Mouse (Mus musculus): ENCODE data around the gene Mcl1. TPM values are rescaled to one million over a fixed set of nuclear protein-coding genes. Genes with fewer than 3 reads are reported as not detected.
A peak's percentile ranks its signal among the peaks of the same experiment; 100 is the strongest.
"Not testable (repeated sequence)": the region's sequence is repeated elsewhere in the genome, so short reads cannot be mapped to it uniquely, and the experiment has no call there.

Gene Mcl1
- polyA plus RNA-seq, 1 experiment from 2014 or later, result 42.3 TPM

DNA sequence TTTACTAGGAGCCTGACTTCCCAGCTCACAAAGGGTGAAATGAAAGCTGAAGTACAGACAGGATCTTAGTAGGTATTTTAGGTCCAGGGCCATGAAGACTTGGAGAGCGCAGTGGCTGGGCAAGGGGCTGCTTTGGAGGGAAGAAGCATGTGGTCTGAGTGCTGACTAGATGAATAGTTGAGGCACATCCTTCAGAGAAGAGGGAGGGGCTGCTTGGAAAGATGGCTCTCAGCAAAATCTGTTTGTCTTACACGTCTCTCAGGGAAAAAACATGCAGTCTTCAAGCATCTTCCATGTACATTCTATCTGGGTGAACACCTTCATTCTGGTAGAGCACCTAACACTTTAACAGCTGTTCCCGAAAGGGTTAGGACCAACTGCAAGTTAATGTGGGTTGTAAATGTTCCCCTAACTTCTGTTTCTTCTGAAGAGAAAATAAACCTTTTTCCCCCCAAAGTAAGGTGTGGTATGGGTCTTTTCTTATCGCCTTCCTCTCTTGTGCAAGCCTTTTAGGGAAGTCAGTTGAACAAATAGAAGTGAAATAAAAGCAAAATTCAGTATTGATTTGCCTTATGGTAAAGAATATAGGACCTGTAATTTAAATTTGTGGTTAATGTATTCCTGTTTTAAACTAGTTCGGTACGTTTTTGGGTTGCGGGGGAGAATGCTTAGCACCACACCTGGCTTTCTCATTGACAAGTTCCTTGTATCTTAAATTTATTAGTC is 4.3 kb downstream of the Mcl1 start:
- ATAC-seq (ENCODE audit: low FRiP score, low read depth), result no peak
- H3K9me3 ChIP-seq, result no peaks in the 10 kb centered on the region
- H3K27me3 ChIP-seq, result no peaks in the 10 kb centered on the region
- 0 out of 2 replicates have a peak overlapping the region, but pooled peaks have one; percentile 0 for H3K9ac ChIP-seq
- peak overlapping the region; percentile 34 for H3K4me2 ChIP-seq (replicated peaks)
- H3K4me1 ChIP-seq, result peaks cover 69% of the 10 kb centered on the region
- H3K4me3 ChIP-seq, result 0 out of 2 replicates have a peak overlapping the region, but pooled peaks have one; percentile 9
- H3K27ac ChIP-seq, result no peak overlapping the region
- H3K36me3 ChIP-seq, result peaks cover 56% of the 10 kb centered on the region
- WGBS, result 80% methylated on average over 7 of the region's 7 CpGs

DNA sequence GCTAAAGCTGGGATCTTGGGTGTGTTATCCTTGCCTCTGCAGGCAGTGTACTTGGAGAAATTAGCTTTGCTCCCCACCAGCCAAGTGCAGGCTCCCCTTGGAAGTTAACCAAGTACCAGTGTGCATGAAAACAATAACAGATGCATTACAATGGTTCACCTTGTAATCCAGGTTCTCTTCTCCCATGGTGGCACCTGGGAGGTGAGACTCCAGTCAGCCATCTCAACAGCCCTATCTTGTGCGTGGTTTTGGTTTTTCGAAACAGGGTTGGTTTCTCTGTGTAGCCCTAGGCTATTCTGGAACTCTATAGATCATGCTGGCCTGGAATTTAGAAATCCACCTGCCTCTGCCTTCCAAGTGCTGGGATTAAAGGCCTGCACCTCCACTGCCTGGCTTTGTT is 4.9 kb downstream of the Mcl1 start:
- Histone ChIP-seq H3K36me3 (peaks cover 57% of the 10 kb centered on the region), H3K4me1 (peaks cover 75% of the 10 kb centered on the region), H3K27ac (no peak overlapping the region), H3K9me3 (no peaks in the 10 kb centered on the region), H3K27me3 (no peaks in the 10 kb centered on the region), H3K9ac (no peak overlapping the region), H3K4me3 (no peak overlapping the region), H3K4me2 (replicated peaks) (no peak overlapping the region; the same call in 1 of the 2 replicates)
- WGBS, result 75% methylated on average over 2 of the region's 2 CpGs
- no peak for ATAC-seq (ENCODE audit: low FRiP score, low read depth)

DNA sequence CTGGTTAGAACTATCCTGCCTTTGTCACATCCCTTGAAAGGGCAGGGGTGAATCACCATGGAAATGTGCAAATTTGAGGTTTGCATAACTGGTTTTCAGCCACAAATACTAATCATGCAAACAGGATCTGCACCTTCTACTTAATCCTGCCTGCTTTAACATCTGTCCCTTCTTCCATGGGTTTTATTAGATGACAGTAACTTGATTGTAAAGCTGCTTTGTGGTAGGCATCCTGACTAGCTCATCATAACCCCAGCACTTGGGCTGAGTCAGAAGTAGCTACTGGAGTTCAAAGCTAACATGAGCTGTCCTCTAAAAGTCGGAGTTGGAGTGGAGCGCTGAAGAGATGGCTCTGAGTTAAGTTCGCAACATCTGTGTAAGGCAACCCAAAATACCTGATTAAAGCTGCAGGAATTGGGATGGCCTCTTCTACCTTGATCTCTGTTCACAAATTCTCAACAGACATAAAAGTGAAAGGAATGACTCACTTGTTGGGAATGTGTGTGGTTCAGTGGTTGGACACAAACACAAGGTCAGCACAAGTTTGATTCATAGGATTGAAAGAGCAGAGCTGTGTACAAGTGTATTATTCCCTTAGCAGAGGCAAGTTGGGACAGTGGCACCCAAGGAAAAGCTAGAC is 5.5 kb downstream of the Mcl1 start:
- no peaks in the 10 kb centered on the region for H3K9me3 ChIP-seq
- no peak overlapping the region for H3K4me2 ChIP-seq (replicated peaks)
- peaks cover 75% of the 10 kb centered on the region for H3K4me1 ChIP-seq
- H3K9ac ChIP-seq, result no peak overlapping the region
- peaks cover 63% of the 10 kb centered on the region for H3K36me3 ChIP-seq
- H3K4me3 ChIP-seq, result no peak overlapping the region
- H3K27me3 ChIP-seq, result no peaks in the 10 kb centered on the region
- H3K27ac ChIP-seq, result no peak overlapping the region
- 94% methylated on average over 3 of the region's 3 CpGs for WGBS
- no peak for ATAC-seq (ENCODE audit: low FRiP score, low read depth)

DNA sequence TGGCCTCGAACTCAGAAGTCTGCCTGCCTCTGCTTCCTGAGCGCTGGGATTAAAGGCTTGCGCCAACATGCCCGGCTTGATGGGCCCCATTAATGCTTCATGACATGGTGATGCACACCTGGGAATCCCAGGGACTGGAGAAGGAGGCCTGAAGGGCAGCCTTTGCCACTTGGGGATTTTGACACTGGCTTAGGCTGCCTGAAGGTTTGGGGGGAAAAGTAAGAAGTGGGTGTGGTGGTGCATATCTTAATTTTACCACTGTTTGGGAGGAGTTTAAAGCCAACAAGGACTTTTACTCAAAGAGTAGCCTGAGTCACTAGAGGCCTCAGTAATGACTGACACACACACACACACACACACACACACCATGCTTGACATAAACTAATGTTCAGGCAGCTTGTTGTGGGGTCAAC is 6.4 kb downstream of the Mcl1 start:
- no peak for ATAC-seq (ENCODE audit: low FRiP score, low read depth)
- Histone ChIP-seq H3K9me3 (no peaks in the 10 kb centered on the region), H3K9ac (no peak overlapping the region), H3K4me2 (replicated peaks) (no peak overlapping the region), H3K4me3 (no peak overlapping the region), H3K27ac (no peak overlapping the region), H3K36me3 (peaks cover 72% of the 10 kb centered on the region), H3K27me3 (no peaks in the 10 kb centered on the region), H3K4me1 (peaks cover 75% of the 10 kb centered on the region)
- WGBS, result 83% methylated on average over 4 of the region's 4 CpGs

DNA sequence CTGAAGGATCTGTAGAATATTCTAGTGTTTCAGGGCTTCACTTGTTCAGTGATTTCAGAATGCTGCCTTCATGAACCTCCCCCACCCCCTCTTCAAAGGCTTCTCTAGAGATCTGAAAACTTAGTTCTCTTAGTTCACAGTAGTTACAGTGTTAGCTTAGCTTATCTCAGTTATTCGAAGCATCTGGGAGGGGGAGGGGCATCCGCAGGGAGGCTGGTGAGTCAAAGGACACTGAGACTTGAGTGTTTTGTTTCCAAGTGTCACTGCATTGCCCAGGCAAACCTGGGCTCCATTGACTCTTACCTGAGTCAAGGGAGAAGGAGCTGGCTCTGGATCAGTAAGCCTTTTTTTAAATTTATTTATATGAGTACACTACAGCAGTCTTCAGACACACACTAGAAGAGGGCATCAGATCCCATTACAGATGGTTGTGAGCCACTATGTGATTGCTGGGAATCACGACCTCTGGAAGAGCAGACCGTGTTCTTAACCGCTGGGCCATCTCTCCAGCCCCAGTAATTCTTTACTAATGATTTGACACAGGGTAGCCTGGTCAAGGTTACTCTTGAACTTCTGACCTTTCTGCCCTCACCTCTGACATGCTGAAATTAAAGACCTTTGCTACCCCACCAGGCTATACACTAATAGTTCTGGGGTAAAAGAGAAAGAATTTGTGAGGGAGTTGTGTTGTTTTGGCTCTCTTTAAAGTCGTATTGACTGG is 7.7 kb downstream of the Mcl1 start:
- Histone ChIP-seq H3K27me3 (no peaks in the 10 kb centered on the region), H3K36me3 (peaks cover 67% of the 10 kb centered on the region), H3K4me1 (peaks cover 64% of the 10 kb centered on the region), H3K4me3 (no peak overlapping the region), H3K9me3 (no peaks in the 10 kb centered on the region), H3K27ac (no peak overlapping the region), H3K4me2 (replicated peaks) (no peak overlapping the region), H3K9ac (no peak overlapping the region)
- 47% methylated on average over 6 of the region's 6 CpGs for WGBS
- ATAC-seq (ENCODE audit: low FRiP score, low read depth), result no peak

DNA sequence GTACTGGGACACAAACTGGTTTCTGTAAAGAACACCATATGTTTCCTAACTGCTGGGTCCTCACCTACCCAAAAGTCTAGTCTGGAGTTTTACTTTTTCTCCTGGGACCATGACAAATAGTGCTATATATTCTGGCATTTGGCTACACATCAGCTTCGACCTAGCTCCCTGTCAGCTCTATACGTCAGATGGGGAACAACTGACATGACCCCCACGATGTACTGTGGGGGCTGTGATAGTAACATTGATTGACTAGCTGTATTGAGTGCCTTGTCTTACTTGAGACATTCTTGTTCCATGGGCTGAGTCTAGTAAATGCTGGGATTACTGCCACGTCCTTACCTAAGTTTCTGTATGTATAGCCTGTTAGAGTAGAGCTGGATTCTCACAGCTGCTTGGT is 8.9 kb downstream of the Mcl1 start:
- H3K27ac ChIP-seq, result peak overlapping the region; percentile 66
- H3K4me3 ChIP-seq, result no peak overlapping the region
- ATAC-seq (ENCODE audit: low FRiP score, low read depth), result no peak
- peaks cover 61% of the 10 kb centered on the region for H3K36me3 ChIP-seq
- peaks cover 63% of the 10 kb centered on the region for H3K4me1 ChIP-seq
- H3K9me3 ChIP-seq, result no peaks in the 10 kb centered on the region
- H3K27me3 ChIP-seq, result no peaks in the 10 kb centered on the region
- no peak overlapping the region for H3K9ac ChIP-seq
- WGBS, result 61% methylated on average over 4 of the region's 4 CpGs
- peak overlapping the region; percentile 17 for H3K4me2 ChIP-seq (replicated peaks)

DNA sequence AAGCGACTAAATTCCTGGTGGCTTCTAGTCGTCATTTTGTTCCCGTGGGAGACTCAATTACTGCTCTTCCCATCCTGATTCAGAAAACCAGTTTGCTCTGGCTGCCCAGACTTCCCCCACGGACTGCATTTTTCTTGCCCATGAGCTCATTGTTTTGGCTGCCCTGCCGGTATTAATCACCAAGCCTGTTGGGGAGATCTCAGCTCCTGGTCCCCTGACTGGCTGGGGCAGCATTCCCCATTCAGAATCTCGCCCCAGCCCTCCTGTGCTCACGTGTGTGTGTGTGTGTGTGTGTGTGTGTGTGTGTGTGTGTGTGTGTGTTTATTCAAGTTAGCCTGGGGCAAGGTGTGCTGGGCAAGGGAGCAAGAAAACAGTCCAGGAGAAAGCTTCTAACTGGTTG is 9.4 kb downstream of the Mcl1 start:
- no peak overlapping the region for H3K4me3 ChIP-seq
- peaks cover 63% of the 10 kb centered on the region for H3K4me1 ChIP-seq
- H3K4me2 ChIP-seq (replicated peaks), result peak overlapping the region; percentile 17
- peaks cover 56% of the 10 kb centered on the region for H3K36me3 ChIP-seq
- no peaks in the 10 kb centered on the region for H3K27me3 ChIP-seq
- ATAC-seq (ENCODE audit: low FRiP score, low read depth), result 0 out of 2 replicates have a peak, but pooled peaks have one; percentile 22
- peak overlapping the region; percentile 66 for H3K27ac ChIP-seq
- no peak overlapping the region for H3K9ac ChIP-seq
- WGBS, result 43% methylated on average over 7 of the region's 7 CpGs
- H3K9me3 ChIP-seq, result no peaks in the 10 kb centered on the region

DNA sequence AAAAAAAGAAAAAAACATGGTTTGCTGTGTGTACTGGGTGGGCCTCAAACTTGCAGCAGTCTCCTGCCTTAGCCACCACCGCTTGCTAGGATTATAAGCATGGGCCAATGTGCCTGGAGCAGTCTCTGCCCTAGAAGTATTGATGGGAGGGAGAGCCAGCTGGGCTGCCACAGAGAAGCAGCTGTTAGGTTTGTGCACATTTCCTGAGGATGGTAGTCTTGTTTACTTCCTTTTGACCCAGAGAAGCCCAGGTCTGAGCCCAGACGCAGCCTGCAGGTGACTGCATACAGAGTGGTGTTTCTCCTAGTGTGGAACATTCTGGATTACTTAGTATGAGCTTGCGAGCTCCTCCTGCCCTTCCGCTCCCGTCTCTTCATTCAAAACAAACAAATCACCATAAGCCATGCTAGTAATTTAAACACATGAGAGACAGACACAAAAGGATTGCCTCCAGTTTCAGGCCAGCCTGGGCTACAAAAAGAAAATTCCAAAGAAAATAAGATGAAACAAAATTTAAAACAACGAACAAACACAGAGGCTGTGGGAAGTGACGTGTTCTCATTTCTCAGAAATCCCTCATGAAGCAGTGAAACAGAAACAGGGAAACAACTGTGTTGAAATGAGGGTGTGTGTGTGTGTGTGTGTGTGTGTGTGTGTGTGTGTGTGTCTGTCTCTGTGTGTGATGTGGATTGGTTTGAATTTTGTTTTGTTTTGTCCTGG is 10.2 kb downstream of the Mcl1 start:
- H3K27me3 ChIP-seq, result no peaks in the 10 kb centered on the region
- WGBS, result 83% methylated on average over 7 of the region's 7 CpGs
- peaks cover 63% of the 10 kb centered on the region for H3K4me1 ChIP-seq
- H3K9me3 ChIP-seq, result no peaks in the 10 kb centered on the region
- no peak overlapping the region for H3K4me2 ChIP-seq (replicated peaks)
- H3K9ac ChIP-seq, result no peak overlapping the region
- H3K27ac ChIP-seq, result peak overlapping the region; percentile 66; the same call in 1 of the 2 replicates
- ATAC-seq (ENCODE audit: low FRiP score, low read depth), result no peak
- no peak overlapping the region for H3K4me3 ChIP-seq
- peaks cover 48% of the 10 kb centered on the region for H3K36me3 ChIP-seq

DNA sequence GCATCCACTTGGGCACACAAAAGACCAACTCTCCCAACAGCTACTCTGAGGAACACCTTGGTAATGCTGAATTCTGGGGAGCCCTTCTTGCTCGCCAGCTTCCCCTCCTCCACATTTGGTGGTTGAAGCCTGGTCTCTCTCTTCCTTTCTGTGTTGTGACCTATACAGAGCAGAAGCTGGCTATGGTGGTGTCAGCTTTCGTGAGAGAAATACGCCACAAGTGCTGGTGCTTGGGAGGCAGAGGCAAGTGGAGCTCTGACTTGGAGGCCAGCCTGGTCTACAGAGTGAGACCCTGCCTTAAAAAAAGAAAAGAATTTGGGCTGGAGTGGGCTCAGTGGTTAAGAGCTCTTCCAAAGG is 10.7 kb downstream of the Mcl1 start:
- 83% methylated on average over 3 of the region's 3 CpGs for WGBS
- Histone ChIP-seq H3K4me3 (no peak overlapping the region), H3K9ac (no peak overlapping the region), H3K4me1 (peaks cover 64% of the 10 kb centered on the region), H3K36me3 (peaks cover 43% of the 10 kb centered on the region), H3K27ac (no peak overlapping the region), H3K27me3 (no peaks in the 10 kb centered on the region), H3K4me2 (replicated peaks) (no peak overlapping the region), H3K9me3 (no peaks in the 10 kb centered on the region)
- ATAC-seq (ENCODE audit: low FRiP score, low read depth), result no peak

DNA sequence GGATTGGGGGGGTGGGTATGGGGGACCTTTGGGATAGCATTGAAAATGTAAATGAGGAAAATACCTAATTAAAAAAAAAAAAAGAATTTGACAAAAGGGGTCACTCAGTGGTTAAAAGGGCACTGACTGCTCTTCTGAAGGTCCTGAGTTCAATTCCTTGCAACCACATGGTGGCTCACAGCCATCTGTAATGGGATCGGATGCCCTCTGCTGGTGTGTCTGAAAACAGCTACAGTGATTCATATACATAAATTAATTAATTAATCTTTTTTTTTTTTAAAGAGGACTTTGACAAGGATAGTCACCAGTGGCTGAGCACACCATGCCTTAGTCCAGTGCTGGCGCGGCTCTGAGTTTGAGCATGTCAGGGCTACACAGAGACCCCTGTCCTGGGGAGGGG is 11.8 kb downstream of the Mcl1 start:
- Histone ChIP-seq H3K4me1 (peaks cover 69% of the 10 kb centered on the region), H3K36me3 (peaks cover 32% of the 10 kb centered on the region)
- H3K27ac ChIP-seq; H3K27me3 ChIP-seq; H3K4me3 ChIP-seq; H3K9me3 ChIP-seq; ATAC-seq (ENCODE audit: low FRiP score, low read depth); H3K9ac ChIP-seq; H3K4me2 ChIP-seq (replicated peaks): not testable (repeated sequence)
- WGBS, result 95% methylated on average over 3 of the region's 3 CpGs

DNA sequence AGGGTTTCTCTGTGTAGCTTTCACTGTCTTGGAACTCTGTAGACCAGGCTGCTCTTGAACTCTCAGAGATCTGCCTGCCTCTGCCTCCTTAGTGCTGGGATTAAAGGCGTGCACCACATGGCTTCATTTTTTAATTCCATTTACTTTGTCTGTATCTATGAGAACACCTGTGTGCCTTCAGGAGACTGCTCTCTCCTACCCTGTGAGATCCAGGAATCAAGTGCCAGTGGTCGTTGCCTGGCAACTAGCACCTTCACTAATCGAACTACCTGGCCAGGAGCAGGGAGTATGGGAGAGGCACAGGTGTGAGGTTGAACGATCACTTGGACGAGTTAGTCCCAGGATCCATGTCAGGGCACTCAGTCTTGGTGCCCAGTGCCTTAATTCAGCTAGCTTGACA is 12.6 kb downstream of the Mcl1 start:
- Histone ChIP-seq H3K27ac (no peak overlapping the region), H3K27me3 (no peaks in the 10 kb centered on the region), H3K9me3 (no peaks in the 10 kb centered on the region), H3K36me3 (peaks cover 27% of the 10 kb centered on the region), H3K9ac (no peak overlapping the region), H3K4me3 (no peak overlapping the region), H3K4me2 (replicated peaks) (no peak overlapping the region), H3K4me1 (peaks cover 71% of the 10 kb centered on the region)
- WGBS, result 85% methylated on average over 5 of the region's 5 CpGs
- no peak for ATAC-seq (ENCODE audit: low FRiP score, low read depth)

DNA sequence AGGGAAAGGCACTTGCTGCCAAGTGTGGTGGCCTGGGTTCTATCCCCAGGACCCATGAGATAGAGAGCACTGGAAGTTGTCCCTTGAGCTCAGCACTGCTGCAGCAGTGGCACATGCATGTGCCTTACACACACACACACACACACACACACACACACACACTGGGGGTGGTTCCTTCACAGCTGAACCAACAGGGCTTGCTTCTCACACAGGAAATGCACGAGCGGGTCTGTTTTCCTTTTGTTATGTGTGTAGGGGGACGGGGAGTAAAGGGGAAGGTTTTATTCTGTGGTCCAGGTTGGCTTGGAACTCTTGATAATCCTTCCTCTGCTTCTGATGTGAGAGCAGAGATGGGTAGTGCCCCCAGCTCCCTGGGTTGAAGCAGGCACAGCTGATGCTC is 13.9 kb downstream of the Mcl1 start:
- Histone ChIP-seq H3K27ac (peak overlapping the region; percentile 97), H3K4me3 (no peak overlapping the region), H3K4me1 (peaks cover 64% of the 10 kb centered on the region), H3K9me3 (no peaks in the 10 kb centered on the region), H3K36me3 (peaks cover 35% of the 10 kb centered on the region), H3K4me2 (replicated peaks) (peak overlapping the region; percentile 60), H3K27me3 (no peaks in the 10 kb centered on the region), H3K9ac (0 out of 2 replicates have a peak overlapping the region, but pooled peaks have one; percentile 55)
- no peak for ATAC-seq (ENCODE audit: low FRiP score, low read depth)
- WGBS, result 39% methylated on average over 3 of the region's 3 CpGs
